Mouse (Mus musculus) heart, postnatal 25 days (tissue): ENCODE measurements around the gene Slc31a1. TPM values are rescaled to one million over a fixed set of nuclear protein-coding genes. Genes with fewer than 3 reads are reported as not detected.

Source experiments
- DNase-seq: peaks from one replicate; pipeline ENCODE4 v3.0.0; 2022; ENCODE audit warnings: low spot score
- intact Hi-C: fragments of 180-260 bp; cut with DNase I; formaldehyde crosslinking; loops from one replicate; pipeline ENCODE4 v1.15.1; 2025
- total RNA-seq, 2 experiments: library from RNA; stranded (reverse); gene quantifications; 2 replicates each; pipeline ENCODE4 v1.2.3; 2021

The Slc31a1 gene
- total RNA-seq, 2 experiments from 2014 or later, result 22.0 to 22.8 TPM

- intact Hi-C loops, result no loop called here
Observed at GRCm38 (mm10) chr4:62433939-62434870, 73.7 kb downstream of the Slc31a1 start.

GRCm38 (mm10) chr4:62435081-62435480 lies 74.6 kb downstream of the Slc31a1 start, which contains the start of gene Rnf183:
TSS of gene Rnf183 (minus strand) at chr4:62435252.
- no peak for DNase-seq
- intact Hi-C loops, result no loop called here

More at GRCm38 (mm10) chr4:62433939-62434870, 73.7 kb downstream of the Slc31a1 start:
- no peak for DNase-seq

GRCm38 (mm10) chr4:62437256-62437778 lies 76.8 kb downstream of the Slc31a1 start:
- intact Hi-C loops, result no loop called here
- DNase-seq, result no peak

GRCm38 (mm10) chr4:62437871-62438270 lies 77.3 kb downstream of the Slc31a1 start:
- no peak for DNase-seq
- intact Hi-C loops, result no loop called here

- intact Hi-C loops, result no loop called here
- DNase-seq, result no peak
Observed at GRCm38 (mm10) chr4:62439793-62440192, 79.3 kb downstream of the Slc31a1 start.

- intact Hi-C loops, result no loop called here
- DNase-seq, result no peak
Observed at GRCm38 (mm10) chr4:62440544-62440943, 80.0 kb downstream of the Slc31a1 start.

- intact Hi-C loops, result no loop called here
- no peak for DNase-seq
Observed at GRCm38 (mm10) chr4:62440986-62441385, 80.5 kb downstream of the Slc31a1 start.

Other genes starting within 250 kb of the Slc31a1 start
- not detected for gene Mup21, start 209.9 kb upstream of the Slc31a1 start, total RNA-seq
- gene Zfp37, start 129.7 kb upstream of the Slc31a1 start, total RNA-seq, result 1 to 10 TPM; 1.7 to 2.1 TPM
- gene Slc31a2, start 98.2 kb upstream of the Slc31a1 start, total RNA-seq, result 10 to 100 TPM; 19.9 to 22.6 TPM
- 10 to 100 TPM; 17.9 to 18.7 TPM for gene Fkbp15, start 179 bp upstream of the Slc31a1 start, total RNA-seq
- gene Cdc26, start 47.9 kb downstream of the Slc31a1 start, total RNA-seq, result 10 to 100 TPM; 42.9 to 45.1 TPM
- 1 to 10 TPM; 9.5 to 9.6 TPM for gene Prpf4, start 48.1 kb downstream of the Slc31a1 start, total RNA-seq
- gene Rnf183, start 74.5 kb downstream of the Slc31a1 start, total RNA-seq, result not detected
- gene Wdr31, start 110.2 kb downstream of the Slc31a1 start, total RNA-seq, result under 1 TPM; 0.42 to 0.48 TPM
- gene Bspry, start 119.3 kb downstream of the Slc31a1 start, total RNA-seq, result not detected
- 1 to 10 TPM; 6.0 to 6.5 TPM for gene Hdhd3, start 142.7 kb downstream of the Slc31a1 start, total RNA-seq
- gene Alad, start 159.2 kb downstream of the Slc31a1 start, total RNA-seq, result 10 to 100 TPM; 60.2 to 63.3 TPM
- 10 to 100 TPM; 17.3 to 18.4 TPM for gene Pole3, start 164.3 kb downstream of the Slc31a1 start, total RNA-seq
- gene 4933430I17Rik, start 164.6 kb downstream of the Slc31a1 start, total RNA-seq, result under 1 TPM; 0.18 to 0.22 TPM
- 10 to 100 TPM; 27.9 to 31.2 TPM for gene Rgs3, start 199.1 kb downstream of the Slc31a1 start, total RNA-seq